22 mouse cellular contexts compared by ENCODE assay signal in genomic region chr17:50091829-50092228, GRCm38 (mm10).
DNase-seq lines count a peak whose midpoint lies in the region; ATAC-seq and TF ChIP-seq lines count a peak whose summit lies in the region.
"Had no signal": no experiment of that assay in that cellular context is flagged by ENCODE, and none has a peak within 500 bp of the region (broad histone marks: within the 10 kb centered on the region; RNA-seq: fewer than 3 reads in every experiment).

No protein-coding gene starts in this region.

- intact Hi-C loops in heart, adult 2 months (cut with DNase I) = no loop called here

- no peak overlapping the region for H3K4me3 ChIP-seq in heart, adult 2 months
- no peak overlapping the region for H3K4me3 ChIP-seq in kidney, embryonic 15.5 days (replicated peaks)
- H3K4me3 ChIP-seq in midbrain, embryonic 11.5 days (ENCODE audit: low read depth, low read length) = no peak overlapping the region
- H3K4me3 ChIP-seq in midbrain, embryonic 13.5 days (replicated peaks) = no peak overlapping the region
- H3K4me3 ChIP-seq in macrophage (ENCODE audit: inconsistent target) = no peak overlapping the region
- H3K4me3 ChIP-seq: embryonic facial prominence, embryonic 12.5 days; forebrain, embryonic 13.5 days; heart, embryonic 13.5 days; hindbrain, embryonic 15.5 days had no signal

- no peaks in the 10 kb centered on the region for H3K9me3 ChIP-seq in kidney, embryonic 15.5 days (replicated peaks)
- H3K9me3 ChIP-seq in midbrain, embryonic 11.5 days (ENCODE audit: control insufficient read depth, low read length) = no peaks in the 10 kb centered on the region
- no peaks in the 10 kb centered on the region for H3K9me3 ChIP-seq in midbrain, embryonic 13.5 days
- H3K9me3 ChIP-seq: embryonic facial prominence, embryonic 12.5 days; forebrain, embryonic 13.5 days; heart, embryonic 13.5 days; hindbrain, embryonic 15.5 days had no signal

- 54% methylated on average over 6 of the region's 6 CpGs for WGBS in heart, adult 2 months
- WGBS in kidney, embryonic 15.5 days = 66% methylated on average over 6 of the region's 6 CpGs
- WGBS in midbrain, embryonic 11.5 days = 69% methylated on average over 6 of the region's 6 CpGs
- 57% methylated on average over 6 of the region's 6 CpGs for WGBS in midbrain, embryonic 13.5 days
- WGBS in macrophage (ENCODE audit: missing documents) = 85% methylated on average over 6 of the region's 6 CpGs

- peaks cover 12% of the 10 kb centered on the region for H3K4me1 ChIP-seq in heart, adult 2 months (ENCODE audit: control insufficient read depth, insufficient read depth, low read length)
- H3K4me1 ChIP-seq in kidney, embryonic 15.5 days = no peaks in the 10 kb centered on the region
- H3K4me1 ChIP-seq in midbrain, embryonic 11.5 days (ENCODE audit: control insufficient read depth, insufficient read depth, low read length) = no peaks in the 10 kb centered on the region
- H3K4me1 ChIP-seq in midbrain, embryonic 13.5 days (replicated peaks) = no peaks in the 10 kb centered on the region
- H3K4me1 ChIP-seq: embryonic facial prominence, embryonic 12.5 days; forebrain, embryonic 13.5 days had no signal

- no peaks in the 10 kb centered on the region for H3K27me3 ChIP-seq in heart, adult 2 months (ENCODE audit: control insufficient read depth, insufficient read depth, low read length)
- H3K27me3 ChIP-seq in kidney, embryonic 15.5 days = no peaks in the 10 kb centered on the region
- no peaks in the 10 kb centered on the region for H3K27me3 ChIP-seq in midbrain, embryonic 11.5 days (ENCODE audit: control insufficient read depth, insufficient read depth, low read length)
- no peaks in the 10 kb centered on the region for H3K27me3 ChIP-seq in midbrain, embryonic 13.5 days
- H3K27me3 ChIP-seq: embryonic facial prominence, embryonic 12.5 days; forebrain, embryonic 13.5 days; heart, embryonic 13.5 days; hindbrain, embryonic 15.5 days had no signal

- peaks cover 15% of the 10 kb centered on the region for H3K36me3 ChIP-seq in heart, adult 2 months (ENCODE audit: control insufficient read depth, insufficient read depth, low read length)
- H3K36me3 ChIP-seq in kidney, embryonic 15.5 days = no peaks in the 10 kb centered on the region
- no peaks in the 10 kb centered on the region for H3K36me3 ChIP-seq in midbrain, embryonic 11.5 days (ENCODE audit: control insufficient read depth, insufficient read depth, low read length)
- H3K36me3 ChIP-seq in midbrain, embryonic 13.5 days = no peaks in the 10 kb centered on the region
- H3K36me3 ChIP-seq in macrophage (ENCODE audit: inconsistent target) = peaks cover 11% of the 10 kb centered on the region
- H3K36me3 ChIP-seq: embryonic facial prominence, embryonic 12.5 days; heart, embryonic 13.5 days; hindbrain, embryonic 15.5 days had no signal

- peak overlapping the region; percentile 68 for H3K27ac ChIP-seq in heart, adult 2 months
- 0 out of 2 replicates have a peak overlapping the region, but pooled peaks have one; percentile 13 for H3K27ac ChIP-seq in kidney, embryonic 15.5 days
- no peak overlapping the region for H3K27ac ChIP-seq in midbrain, embryonic 11.5 days (ENCODE audit: low read depth, low read length)
- H3K27ac ChIP-seq in midbrain, embryonic 13.5 days = no peak overlapping the region
- H3K27ac ChIP-seq in macrophage = peak overlapping the region; percentile 49
- H3K27ac ChIP-seq: embryonic facial prominence, embryonic 12.5 days; forebrain, embryonic 13.5 days; heart, embryonic 13.5 days; hindbrain, embryonic 15.5 days had no signal

- no peak for TF ChIP-seq EP300 in heart, adult 2 months (IDR thresholded peaks at IDR 0.05; ENCODE audit: insufficient read depth, low read depth, low read length)

- TF ChIP-seq POLR2A in heart, adult 2 months (IDR thresholded peaks at IDR 0.05; ENCODE audit: insufficient read depth, low read depth, low read length) = no peak

- ATAC-seq in kidney, embryonic 15.5 days (replicated peaks; ENCODE audit: low FRiP score) = no peak
- no peak for ATAC-seq in midbrain, embryonic 11.5 days (ENCODE audit: low FRiP score)
- no peak for ATAC-seq in midbrain, embryonic 13.5 days
- ATAC-seq: forebrain, embryonic 13.5 days; forebrain, postnatal 0 days; intestine, embryonic 16.5 days had no signal

- TF ChIP-seq CTCF in heart, adult 2 months (IDR thresholded peaks at IDR 0.05) = no peak

- no peak overlapping the region for H3K4me2 ChIP-seq in kidney, embryonic 15.5 days
- no peak overlapping the region for H3K4me2 ChIP-seq in midbrain, embryonic 11.5 days
- H3K4me2 ChIP-seq in midbrain, embryonic 13.5 days (replicated peaks) = no peak overlapping the region
- H3K4me2 ChIP-seq: embryonic facial prominence, embryonic 12.5 days; forebrain, embryonic 13.5 days; heart, embryonic 13.5 days; hindbrain, embryonic 15.5 days had no signal

- no peak overlapping the region for H3K9ac ChIP-seq in heart, adult 2 months (ENCODE audit: low read depth, low read length)
- no peak overlapping the region for H3K9ac ChIP-seq in kidney, embryonic 15.5 days
- H3K9ac ChIP-seq in midbrain, embryonic 11.5 days (ENCODE audit: low read length) = no peak overlapping the region
- H3K9ac ChIP-seq in midbrain, embryonic 13.5 days (replicated peaks) = no peak overlapping the region
- H3K9ac ChIP-seq: embryonic facial prominence, embryonic 12.5 days; forebrain, embryonic 13.5 days; forebrain, postnatal 0 days; heart, embryonic 13.5 days; hindbrain, embryonic 15.5 days had no signal

- DNase-seq in heart, adult 2 months = no peak
- no peak for DNase-seq in heart, adult 8-10 months (ENCODE audit: low spot score)
- DNase-seq in kidney, postnatal 4 days = no peak
- DNase-seq in midbrain, embryonic 11.5 days (ENCODE audit: low spot score, missing footprints) = peak; percentile 73
- no peak for DNase-seq in spleen, postnatal 14 days (ENCODE audit: low spot score in 2 of 2)
- DNase-seq: adrenal gland, adult 2 months; adrenal gland, postnatal 36 days; cerebellum, adult 11-12 months; cerebellum, adult 9-10 months; cerebellum, postnatal 25 days; forebrain, postnatal 0 days; gastrocnemius, postnatal 36 days; heart, adult 18-20 months; heart, postnatal 36 days had no signal

- H3K79me2 ChIP-seq in heart, adult 2 months (replicated peaks; ENCODE audit: control insufficient read depth, insufficient read depth, low read length) = peaks cover 2% of the 10 kb centered on the region; the same call in 1 of the 2 replicates
- peaks cover 77% of the 10 kb centered on the region for H3K79me2 ChIP-seq in macrophage (ENCODE audit: inconsistent target)

Comparison
In these comparisons a context has a peak if more than half of its experiments do, and no peak if none do; other contexts are left out.
1. H3K27ac ChIP-seq: peak in heart, adult 2 months (single experiment), kidney, embryonic 15.5 days (single experiment) and macrophage (single experiment); none in midbrain, embryonic 11.5 days (single experiment) and midbrain, embryonic 13.5 days (single experiment).